Mouse (Mus musculus): ENCODE results near the gene Cgref1.
A peak's percentile ranks its signal among the peaks of the same experiment; 100 is the strongest.

Cgref1 gene

DNA sequence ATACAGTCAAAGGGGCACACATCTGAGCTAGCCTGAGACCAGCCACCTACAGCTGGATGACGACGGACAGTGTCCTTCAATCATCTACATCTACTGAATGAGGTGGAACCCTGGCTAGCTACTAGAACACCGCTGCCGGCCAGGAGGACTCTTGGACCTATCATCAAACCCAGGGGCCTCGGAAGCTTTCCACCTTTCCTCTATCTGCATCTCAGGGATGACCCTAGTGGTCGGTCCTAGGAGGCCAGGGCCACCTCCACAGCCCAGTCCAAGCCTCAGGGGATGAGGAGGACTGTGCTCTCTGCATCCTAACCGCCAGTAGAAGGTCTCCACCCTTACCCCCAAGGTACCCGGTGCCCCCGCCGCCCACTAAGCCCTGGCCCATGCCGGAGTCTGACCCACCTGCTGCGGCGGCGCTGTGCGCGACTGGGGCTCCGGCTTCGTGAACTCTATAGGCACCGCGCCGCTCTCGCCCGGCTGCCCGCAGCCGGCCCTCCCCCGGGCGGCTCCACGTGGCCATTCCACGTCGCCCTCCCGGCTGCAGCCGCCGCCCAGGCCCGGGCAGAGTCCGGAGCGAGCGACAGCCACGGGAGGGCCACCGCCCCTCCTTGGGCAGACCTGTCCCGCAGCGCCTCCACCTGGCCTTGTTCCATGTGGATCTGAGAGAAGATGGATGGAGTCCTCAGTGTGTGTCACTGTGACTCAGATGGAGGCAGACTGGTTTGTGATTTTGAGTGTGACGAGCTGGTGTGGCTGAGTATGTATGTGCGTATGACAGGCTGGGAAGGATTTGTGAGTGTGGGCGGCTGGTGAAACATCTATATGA lies at the start of gene Cgref1:
Cgref1 (minus strand) TSS at position 636 of the 826 bp plus-strand sequence.
- DNase-seq (ENCODE audit: low spot score), result peak; percentile 60

DNA sequence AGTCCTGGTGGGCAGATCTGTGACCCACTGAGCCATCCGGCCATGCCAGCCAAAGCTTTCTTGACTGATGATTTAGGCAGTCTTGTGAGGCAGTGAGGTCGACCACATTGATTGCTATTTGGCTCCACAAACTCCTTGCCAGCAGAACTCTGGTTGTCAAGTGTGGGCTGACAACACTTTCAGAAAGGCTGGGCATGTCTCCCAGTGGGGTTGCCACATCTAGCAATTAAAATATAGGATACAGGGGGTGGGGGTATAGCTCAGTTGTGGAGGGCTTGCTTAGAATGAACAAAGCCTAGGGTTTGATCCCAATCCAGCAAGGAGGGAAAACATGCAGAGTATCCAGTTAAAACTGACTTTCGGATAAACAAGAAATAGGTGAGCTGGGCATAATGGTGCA lies 48.7 kb upstream of the Cgref1 start:
- DNase-seq (ENCODE audit: low spot score), result no peak

DNA sequence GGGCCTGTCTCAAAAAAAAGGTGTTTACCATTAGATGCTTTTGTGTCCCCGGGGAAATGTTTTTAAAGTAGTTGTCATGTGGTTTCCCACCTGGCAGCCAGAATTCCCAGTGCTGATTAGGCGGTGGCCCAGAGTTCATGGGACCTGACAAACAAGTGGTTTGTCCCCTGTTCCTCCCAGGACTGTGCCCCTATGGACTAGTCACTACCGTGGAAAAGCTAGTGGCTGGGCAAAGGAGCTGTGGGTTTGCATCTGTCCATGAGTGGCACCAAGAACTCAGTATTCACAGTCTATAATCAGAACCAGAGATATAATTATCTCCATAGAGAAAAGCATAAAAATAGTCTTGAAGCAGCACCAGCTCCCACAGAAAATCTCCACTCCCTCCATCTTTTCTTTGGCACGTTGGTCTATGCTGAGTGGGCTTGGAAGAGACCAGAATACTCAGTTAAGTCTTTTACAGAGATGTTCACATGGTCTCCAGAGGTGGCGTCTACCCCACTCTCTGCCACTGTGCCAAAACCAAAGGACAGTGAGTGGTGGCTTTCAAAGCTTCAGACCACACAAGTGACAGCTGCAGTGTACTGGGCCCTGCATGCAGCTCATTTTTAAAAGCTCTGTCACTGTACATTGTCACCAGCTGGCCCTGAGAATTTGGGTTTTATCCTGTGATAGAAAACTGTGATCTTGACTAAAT lies 47.7 kb upstream of the Cgref1 start:
- DNase-seq (ENCODE audit: low spot score), result no peak

DNA sequence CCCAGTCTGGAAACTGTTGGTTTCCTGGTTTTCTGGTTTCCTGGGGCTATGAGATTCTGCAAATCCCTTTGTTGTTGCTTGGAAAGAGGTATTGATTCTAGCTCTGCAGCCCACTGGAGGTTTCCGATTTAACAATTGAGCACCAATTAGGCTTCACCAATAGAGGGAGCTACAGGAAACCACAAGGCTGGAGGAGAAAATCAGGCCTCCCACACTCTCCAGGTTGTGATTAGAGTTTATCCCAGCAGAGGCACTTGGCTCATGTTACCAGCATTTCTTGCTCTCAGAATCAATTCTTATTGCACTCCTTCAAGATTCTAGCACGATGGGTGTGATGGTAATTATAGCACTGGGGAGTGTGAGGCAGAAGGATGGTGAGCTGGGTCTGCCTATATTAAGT lies 37.0 kb upstream of the Cgref1 start:
- DNase-seq (ENCODE audit: low spot score), result no peak

DNA sequence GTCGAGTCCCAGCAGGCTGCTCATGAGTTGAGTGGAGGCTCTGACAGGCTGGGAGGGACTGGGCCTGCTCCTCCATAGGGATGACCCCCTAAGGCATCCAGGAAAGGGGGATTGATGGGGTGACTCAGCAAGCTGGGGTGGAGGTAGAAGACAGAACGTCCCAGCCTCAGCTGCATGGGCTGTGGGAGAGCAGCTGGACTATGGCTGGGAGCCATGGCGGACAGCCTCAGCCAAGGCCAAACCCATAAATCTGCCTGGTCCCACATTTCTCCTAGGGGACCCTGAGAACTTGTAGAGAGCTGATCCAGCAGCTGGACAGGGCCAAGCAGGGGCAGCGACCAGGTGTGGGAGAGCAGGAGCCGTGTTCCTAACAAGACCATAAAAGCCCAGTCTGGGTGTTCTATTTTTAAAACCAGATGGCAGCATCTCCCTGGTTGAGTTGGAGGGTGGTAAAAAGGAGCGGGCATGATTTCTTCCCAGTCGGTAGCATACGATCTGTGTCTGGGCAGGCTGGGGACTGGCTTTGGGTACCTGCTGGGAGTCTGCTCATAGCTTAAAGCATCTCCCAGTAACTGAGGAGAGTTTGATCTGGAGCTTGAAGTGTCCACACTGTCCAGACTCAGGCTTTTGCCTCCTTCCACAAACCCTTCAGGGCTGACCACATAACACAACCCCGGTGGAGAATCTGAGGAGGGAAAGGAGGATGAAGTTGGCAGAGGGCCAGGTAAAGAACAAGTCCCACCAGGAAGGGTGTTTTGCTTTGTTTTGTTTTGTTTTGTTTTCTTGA lies 29.7 kb upstream of the Cgref1 start:
- DNase-seq (ENCODE audit: low spot score), result peak; percentile 24

DNA sequence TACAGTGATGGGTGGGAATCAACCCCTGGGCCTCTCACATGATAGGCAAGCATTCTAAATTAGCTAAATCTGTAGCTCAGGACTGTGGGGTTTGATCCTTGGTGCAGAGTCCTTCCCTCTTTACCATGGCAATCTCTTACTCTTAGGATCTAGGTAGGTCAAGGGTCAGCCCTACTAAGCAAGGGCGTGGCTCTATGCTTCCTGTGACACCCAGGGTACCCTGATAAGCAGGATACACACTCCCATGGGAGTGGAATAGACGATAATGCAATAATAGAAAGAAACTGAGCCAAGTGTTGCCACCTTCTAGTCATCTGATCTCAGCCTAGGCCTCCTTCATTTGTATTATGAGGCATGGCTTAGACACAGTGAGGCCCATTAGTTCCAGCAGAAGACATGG lies 24.0 kb upstream of the Cgref1 start:
- DNase-seq (ENCODE audit: low spot score), result no peak

DNA sequence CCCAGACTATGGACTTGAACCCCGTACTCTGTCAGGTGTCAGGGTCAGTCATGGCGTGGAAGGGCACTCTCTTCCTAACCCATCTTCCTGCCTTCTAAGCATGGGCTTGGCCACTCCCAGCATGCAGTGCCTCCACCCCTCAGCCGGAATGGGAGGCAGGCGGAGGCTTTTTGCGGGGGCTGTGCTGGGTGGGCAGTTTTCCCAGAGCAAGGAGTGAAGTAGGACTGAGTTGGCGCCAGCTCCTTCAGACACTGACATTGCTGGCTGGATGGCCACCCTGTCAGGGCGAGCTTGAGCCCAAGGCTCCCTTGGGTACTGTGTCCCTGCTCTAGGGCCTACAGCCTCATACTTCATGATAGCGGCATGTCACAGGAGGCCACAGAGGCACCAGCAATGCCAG lies 23.0 kb upstream of the Cgref1 start, which contains the start of gene Tcf23:
Tcf23 (plus strand) TSS at position 247 of the 400 bp plus-strand sequence.
- DNase-seq (ENCODE audit: low spot score), result peak; percentile 26

DNA sequence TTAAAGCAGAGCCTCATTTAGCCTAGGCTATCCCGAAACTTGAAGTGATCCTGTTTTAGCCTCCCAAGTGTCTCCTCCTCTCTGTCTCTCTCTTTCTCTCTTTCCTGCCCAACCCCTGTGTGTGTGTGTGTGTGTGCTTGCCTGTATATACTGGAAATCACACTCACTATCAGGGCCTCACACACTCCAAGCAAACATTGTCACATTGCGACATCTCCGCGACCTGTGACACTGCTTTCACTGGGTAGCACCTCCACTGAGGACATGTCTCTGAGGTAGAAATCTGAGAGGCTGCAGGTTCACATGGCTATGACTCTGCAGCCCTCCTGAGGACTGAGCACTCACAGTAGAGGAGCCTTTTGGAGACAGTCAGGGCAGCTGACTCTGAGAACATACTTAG lies 20.8 kb upstream of the Cgref1 start:
- DNase-seq (ENCODE audit: low spot score), result no peak

DNA sequence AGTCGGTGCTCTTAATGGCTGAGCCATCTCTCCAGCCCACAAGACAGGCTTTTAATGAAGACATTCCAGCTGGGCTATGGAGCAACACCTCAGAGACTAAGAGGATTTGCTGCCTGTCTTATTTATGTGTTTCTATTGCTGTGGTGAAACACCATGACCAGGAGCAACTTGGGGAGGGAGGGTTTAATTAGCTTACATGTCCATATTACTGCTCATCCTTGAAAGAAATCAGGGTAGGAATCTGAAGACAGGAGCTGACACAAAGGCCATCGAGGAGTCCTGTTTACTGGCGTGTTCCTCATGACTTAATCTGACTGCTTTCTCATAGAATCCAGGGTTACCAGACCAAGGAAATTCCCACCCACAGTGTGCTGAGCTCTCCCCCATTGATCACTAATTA lies 18.5 kb upstream of the Cgref1 start:
- no peak for DNase-seq (ENCODE audit: low spot score)

DNA sequence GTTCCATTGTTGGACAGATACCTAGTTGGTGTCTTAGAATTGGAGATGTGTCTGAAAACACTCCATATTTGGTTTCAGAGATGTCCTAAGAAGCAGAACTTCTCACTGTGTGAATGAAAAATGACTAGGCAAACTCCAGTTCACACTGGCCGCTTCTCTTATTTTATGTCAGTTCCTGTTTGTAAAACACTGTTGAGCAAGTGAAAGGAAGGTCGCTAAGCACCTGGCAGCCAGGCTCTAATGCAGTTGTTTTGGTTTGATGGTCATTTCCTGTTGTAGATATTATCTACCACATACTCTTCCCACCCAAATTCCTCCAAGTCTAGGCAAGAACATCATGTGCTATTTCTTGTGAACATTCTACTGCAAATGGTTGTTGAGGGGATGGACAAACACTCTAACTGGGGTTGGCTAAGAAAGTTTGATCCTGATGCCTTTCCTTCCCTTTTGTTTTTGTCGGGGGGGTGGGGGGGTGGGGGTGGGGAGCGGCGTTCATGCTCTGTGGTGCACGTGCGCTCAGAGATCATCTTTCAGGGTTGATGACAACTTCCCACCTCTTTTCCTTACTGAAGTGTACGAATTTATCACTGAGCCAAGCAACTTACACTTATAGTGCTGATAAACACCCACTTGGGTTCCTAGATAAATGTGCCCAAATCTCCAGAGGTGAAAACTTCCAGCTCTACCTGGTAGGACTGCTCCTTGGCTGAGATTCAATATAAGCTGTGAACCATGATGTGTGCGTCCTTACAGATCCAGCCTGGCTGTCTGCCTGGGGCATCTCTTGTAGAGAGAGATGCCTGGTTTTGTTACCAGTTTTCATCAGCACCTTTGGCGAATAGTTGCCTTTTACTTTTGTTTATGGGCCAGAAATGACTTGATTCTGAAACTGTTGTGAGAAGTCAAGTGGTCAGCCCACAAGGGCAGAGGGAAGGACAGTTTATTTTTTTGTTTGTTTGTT lies 16.4 kb upstream of the Cgref1 start:
- no peak for DNase-seq (ENCODE audit: low spot score)

DNA sequence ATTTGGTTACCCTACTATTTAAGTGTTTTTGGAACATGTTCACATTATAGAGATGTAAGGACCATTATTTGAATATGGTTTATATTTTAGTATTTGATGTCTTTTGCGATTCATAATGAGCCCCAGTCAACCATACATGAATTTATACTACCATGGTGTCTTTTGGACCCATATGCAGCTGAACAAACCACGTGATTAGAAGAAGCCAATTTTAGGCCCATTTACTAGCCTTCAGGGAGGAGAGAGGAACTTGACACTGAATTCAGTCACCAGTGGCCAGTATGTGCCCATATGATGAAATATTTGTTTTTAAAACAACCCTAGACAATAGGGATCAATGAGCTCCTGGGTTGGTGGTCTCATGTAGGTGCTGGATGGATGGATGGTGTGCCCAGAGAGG lies 15.4 kb upstream of the Cgref1 start:
- DNase-seq (ENCODE audit: low spot score), result no peak

DNA sequence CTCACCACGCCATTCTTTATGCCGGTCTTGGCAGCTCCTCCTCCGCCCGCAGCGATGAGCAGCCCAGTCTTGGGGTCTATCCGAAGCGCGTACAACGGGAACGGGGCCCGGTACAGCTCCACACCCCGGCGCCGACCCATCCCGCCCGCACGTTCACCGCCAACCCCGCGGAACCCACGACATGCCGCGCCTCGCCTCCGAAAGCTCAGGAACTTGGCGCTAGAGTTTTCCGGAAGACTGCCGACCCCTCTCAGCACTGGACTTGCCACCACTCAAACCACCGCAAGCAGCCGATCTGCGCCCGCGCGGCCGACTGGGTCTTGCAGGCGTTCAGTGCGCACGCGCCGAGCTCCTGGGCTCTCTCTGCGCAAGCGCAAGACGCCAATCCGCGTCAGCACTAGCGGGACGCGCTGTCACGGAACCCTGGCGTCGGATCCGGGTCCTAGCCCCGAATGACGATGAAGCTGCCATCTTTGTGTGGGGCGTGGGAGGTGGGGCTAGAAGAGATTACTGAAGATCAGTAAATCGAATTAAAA lies 14.6 kb upstream of the Cgref1 start, which contains the start of gene Preb:
Preb (minus strand) TSS at position 396 of the 536 bp plus-strand sequence.
- DNase-seq (ENCODE audit: low spot score), result peak; percentile 99

DNA sequence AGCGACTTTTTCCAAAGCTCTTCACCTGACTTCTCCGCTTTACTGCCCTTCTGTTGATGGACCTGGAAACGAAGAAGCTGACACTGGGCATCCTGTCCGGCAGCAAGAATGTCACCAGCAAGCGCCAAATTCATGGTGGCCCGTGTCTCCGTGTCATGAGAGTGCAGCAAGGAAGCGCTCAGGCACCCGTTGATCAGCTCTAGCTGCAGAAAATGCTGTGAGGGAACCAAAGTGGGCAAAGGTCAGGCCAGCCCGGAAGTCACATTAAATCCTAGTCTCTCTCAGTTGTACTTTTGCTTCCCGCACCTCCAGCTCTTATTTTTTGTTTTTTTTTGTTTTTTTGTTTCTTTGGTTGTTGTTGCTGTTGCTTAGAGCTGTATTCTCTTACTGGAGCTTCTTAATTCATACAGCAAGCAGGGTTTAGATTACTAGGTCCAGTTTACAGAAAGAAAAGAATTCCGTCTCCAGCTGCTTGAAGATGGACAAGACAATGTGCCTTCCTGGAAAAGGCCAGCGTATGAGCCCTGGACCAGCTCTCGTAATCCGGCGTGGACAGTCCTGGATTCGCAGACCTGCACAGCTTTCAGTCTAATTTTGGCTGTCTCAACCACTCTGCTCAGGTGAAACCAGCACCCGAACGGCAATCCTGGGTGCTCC lies 13.9 kb upstream of the Cgref1 start:
- no peak for DNase-seq (ENCODE audit: low spot score)

DNA sequence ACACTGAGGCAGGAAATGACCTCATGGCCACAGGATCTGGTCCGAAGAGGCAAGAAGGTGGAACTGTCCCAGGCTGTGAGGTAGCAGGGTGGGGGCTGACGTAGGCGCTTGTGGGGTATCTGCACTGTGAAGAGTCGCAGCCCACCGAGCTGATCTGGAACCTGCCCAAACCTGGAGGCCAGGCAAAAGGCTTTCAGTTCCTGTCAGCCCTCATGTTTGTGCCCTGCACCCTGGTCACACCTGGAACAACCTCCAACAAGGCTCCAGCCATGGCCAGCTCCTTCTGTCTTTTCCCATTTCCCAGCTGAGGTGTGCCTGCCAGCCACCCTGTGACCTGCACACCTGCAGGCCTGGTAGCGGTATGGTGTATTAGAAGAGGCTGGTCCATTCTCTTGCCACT lies 12.5 kb upstream of the Cgref1 start:
- no peak for DNase-seq (ENCODE audit: low spot score)

DNA sequence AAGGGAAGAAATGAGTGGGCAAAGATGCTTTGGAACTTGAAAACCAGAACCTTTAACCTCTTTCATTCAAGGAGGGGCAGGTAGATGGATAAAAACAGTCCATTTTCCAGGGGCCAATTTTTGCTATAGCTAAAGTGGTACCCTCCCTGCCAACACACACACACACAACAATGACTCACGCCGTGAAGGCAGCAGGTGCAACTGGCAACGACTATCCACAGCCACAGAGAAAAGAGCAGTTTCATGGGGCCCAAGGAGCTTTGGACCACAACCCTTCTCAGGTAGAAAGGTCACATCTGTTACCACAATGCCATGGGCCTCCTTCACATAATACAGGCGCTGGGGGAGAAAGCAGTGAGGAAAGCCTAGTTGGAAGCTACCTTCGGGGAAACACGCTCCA lies 10.4 kb upstream of the Cgref1 start:
- no peak for DNase-seq (ENCODE audit: low spot score)

DNA sequence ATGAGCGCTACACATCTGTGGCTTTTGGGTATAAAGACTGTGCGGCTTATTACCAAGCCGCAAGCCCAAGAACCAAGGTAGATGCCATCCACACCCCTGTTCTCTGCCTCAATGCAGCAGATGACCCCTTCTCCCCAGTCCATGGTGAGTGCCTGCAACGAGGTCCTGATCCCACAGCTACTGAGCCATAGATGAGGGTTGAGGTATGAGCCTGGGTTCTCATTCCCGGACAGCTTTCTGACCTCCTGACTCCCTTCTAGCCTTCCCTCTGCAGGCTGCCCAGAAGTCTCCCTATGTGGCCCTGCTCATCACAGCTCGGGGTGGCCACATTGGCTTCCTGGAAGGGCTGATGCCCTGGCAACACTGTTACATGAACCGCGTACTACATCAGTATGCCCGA lies 9.2 kb upstream of the Cgref1 start:
- DNase-seq (ENCODE audit: low spot score), result no peak

DNA sequence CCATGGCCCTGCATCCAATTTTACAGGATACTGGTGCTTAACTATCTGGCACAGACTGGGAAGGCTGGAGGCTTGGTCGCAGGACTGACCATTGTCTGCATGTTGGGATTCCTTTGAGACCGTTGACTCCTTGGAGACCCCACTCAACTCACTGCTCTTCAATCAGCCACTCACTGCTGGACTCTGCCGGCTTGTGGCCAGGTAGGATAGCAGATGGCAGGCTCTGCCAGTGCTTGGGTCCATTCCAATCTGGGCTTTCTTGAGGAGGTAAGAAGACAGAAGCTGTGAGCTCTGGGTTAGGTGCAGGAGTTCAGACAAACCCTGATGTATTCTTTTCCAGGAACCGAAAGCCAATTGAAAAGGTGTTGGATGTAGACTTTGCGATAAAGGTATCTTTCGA lies 8.7 kb upstream of the Cgref1 start:
- DNase-seq (ENCODE audit: low spot score), result no peak

DNA sequence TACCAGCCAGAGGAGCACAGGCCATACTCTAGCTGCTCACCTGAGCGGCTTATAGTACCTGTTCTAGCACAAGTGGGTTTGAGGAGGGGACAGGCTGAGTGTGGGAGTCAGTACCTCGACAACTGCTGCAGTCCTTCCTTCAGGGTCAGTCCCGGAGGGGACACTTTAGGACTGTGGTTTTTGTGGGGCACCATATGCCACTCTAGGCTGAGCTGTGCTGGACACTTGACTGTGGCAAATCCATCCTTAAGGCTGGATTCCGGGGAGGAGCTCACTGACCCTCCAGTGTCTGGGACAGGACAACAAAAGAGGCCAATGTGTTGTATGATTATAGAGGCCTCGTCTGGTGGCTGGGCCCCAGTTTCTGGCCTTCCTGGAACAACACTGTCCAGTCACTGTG lies 7.2 kb upstream of the Cgref1 start:
- no peak for DNase-seq (ENCODE audit: low spot score)

DNA sequence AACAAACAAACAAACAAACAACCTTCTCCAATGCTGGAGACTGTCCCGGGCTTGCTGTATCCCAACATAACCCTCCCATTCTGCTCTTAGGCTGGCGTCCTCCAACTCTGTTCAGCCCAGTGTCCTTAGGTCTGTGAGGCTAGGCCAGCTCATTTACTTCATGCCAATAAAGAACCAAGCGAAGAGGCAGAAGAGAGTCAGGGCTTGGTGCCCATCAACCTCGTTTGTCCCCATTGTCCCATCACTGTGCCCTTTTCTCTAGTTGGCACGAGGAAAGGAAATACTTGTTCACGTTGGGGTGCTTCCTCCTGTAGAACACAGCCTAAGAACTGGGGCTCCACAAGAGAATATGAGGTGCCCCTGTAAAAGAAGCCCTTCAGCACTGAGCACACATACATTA lies 6.3 kb upstream of the Cgref1 start:
- DNase-seq (ENCODE audit: low spot score), result no peak

DNA sequence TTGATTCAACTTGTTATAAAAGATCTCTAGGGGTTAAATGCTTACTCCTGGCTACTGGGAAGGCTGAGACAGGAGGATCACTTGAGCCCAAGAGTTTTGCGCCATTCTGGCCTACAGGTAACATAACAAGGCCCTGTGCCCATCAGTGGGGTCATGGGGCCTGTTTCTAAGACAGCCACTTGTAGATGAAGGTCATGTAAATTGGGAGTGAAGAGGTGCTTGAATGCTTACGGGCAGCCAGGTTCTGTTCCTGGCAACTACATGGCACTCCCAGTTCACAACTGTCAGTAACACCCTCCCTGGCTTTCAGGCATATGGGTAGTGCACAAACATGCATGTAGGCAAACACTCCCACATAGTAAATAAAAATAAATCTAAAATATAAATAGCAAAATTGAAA lies 5.5 kb upstream of the Cgref1 start:
- no peak for DNase-seq (ENCODE audit: low spot score)

DNA sequence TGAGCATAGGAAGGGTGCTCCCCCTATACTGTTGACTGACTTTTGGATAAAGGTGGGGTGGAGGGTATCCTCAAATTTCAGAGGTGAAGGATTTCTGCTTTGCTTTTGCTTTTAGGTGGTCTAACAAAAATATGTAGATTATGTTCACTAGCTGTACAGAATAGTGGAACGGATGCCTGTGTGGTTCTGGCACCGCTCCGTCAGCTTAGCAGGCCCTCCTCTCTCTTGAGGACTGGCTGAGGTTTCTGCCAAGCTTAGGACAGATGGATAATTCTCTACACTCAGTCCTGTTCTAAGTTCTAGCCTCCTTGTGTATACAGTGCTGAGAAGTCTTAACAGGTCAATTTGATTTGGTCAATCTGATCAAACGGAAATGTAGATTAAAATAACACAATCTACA lies 5.1 kb upstream of the Cgref1 start:
- DNase-seq (ENCODE audit: low spot score), result no peak

Measured in urinary bladder, postnatal 25 days (tissue).